Mouse (Mus musculus) lung, adult 2 months (tissue): ENCODE results near the gene Otop3.

Experiments
- CTCF ChIP-seq: fragments of 200-500 bp; IDR thresholded peaks from 2 replicates; pipeline ENCODE4 v1.5.1; 2011; ENCODE audit warnings: mild to moderate bottlenecking, low read length, control low read depth; ENCODE audit not compliant: insufficient read depth
- POLR2A ChIP-seq: fragments of 200-500 bp; IDR thresholded peaks from 2 replicates; pipeline ENCODE4 v1.6.1; 2011; ENCODE audit warnings: low read depth, mild to moderate bottlenecking, control low read depth, low read length, borderline replicate concordance; ENCODE audit errors: extremely low read depth

GRCm38 (mm10) chr11:115323354-115323753 is 11.2 kb upstream of the Otop3 start:
- TF ChIP-seq CTCF (no peak), POLR2A (no peak)
